In genomic region chr9:43959541-43959940, GRCm38 (mm10) we compare ENCODE assay signal across 8 mouse cellular contexts.
A peak's percentile ranks its signal among the peaks of the same experiment; 100 is the strongest.
DNase-seq lines count a peak whose midpoint lies in the region; ATAC-seq and TF ChIP-seq lines count a peak whose summit lies in the region.

No protein-coding gene starts in this region.

- WGBS in heart, embryonic 10.5 days = 17% methylated on average over 9 of the region's 9 CpGs
- 23% methylated on average over 9 of the region's 9 CpGs for WGBS in heart, embryonic 11.5 days (ENCODE audit: insufficient replicate concordance)
- 24% methylated on average over 9 of the region's 9 CpGs for WGBS in thymus, adult 2 months

- H3K4me2 ChIP-seq in heart, embryonic 11.5 days = no peak overlapping the region

- TF ChIP-seq POLR2A in thymus, adult 2 months (IDR thresholded peaks at IDR 0.05; ENCODE audit: control insufficient read depth, extremely low read depth, insufficient read depth, low read length, poor library complexity) = no peak

- H3K4me3 ChIP-seq in heart, embryonic 10.5 days = no peak overlapping the region
- H3K4me3 ChIP-seq in heart, embryonic 11.5 days (ENCODE audit: low read depth, low read length) = no peak overlapping the region
- no peak overlapping the region for H3K4me3 ChIP-seq in thymus, adult 2 months (ENCODE audit: control insufficient read depth, insufficient read depth, low read length)

- 0 out of 2 replicates have a peak, but pooled peaks cover 42% of the 10 kb centered on the region for H3K27me3 ChIP-seq in heart, embryonic 10.5 days (ENCODE audit: insufficient read depth, poor library complexity, severe bottlenecking)
- H3K27me3 ChIP-seq in heart, embryonic 11.5 days (ENCODE audit: control insufficient read depth, insufficient read depth, low read length) = peaks cover 8% of the 10 kb centered on the region; the same call in 1 of the 2 replicates
- H3K27me3 ChIP-seq in thymus, adult 2 months (ENCODE audit: control insufficient read depth, insufficient read depth, low read length) = no peaks in the 10 kb centered on the region

- no peak overlapping the region for H3K9ac ChIP-seq in heart, embryonic 11.5 days (ENCODE audit: low read depth, low read length)

- ATAC-seq in heart, embryonic 11.5 days (replicated peaks; ENCODE audit: insufficient number of reproducible peaks, low FRiP score, low TSS enrichment) = no peak
- ATAC-seq in granulocyte monocyte progenitor cell, adult 5-6 weeks (replicated peaks; ENCODE audit: poor library complexity, severe bottlenecking) = peak; percentile 58
- ATAC-seq in erythroid progenitor cell, adult 5-6 weeks (replicated peaks; ENCODE audit: low FRiP score, poor library complexity, severe bottlenecking) = no peak

- no peak overlapping the region for H3K27ac ChIP-seq in heart, embryonic 10.5 days
- H3K27ac ChIP-seq in heart, embryonic 11.5 days (ENCODE audit: low read depth, low read length) = no peak overlapping the region
- H3K27ac ChIP-seq in thymus, adult 2 months (ENCODE audit: control insufficient read depth, insufficient read depth, low read length) = no peak overlapping the region

- H3K36me3 ChIP-seq in heart, embryonic 10.5 days = no peaks in the 10 kb centered on the region
- H3K36me3 ChIP-seq in heart, embryonic 11.5 days (ENCODE audit: control insufficient read depth, insufficient read depth, low read length) = no peaks in the 10 kb centered on the region
- no peaks in the 10 kb centered on the region for H3K36me3 ChIP-seq in thymus, adult 2 months (ENCODE audit: control insufficient read depth, insufficient read depth, low read length)

- peak; percentile 86 for DNase-seq in heart, embryonic 10.5 days (ENCODE audit: low spot score)
- DNase-seq in thymus, adult 2 months = peak; percentile 40
- no peak for DNase-seq in thymus, adult 18-20 months
- peak; percentile 80 for DNase-seq in retina, postnatal 1 day
- DNase-seq in frontal cortex, adult 2 months (ENCODE audit: extremely low spot score in 1 of 2, low spot score in 1 of 2) = no peak

- no peak for TF ChIP-seq CTCF in thymus, adult 2 months (IDR thresholded peaks at IDR 0.05; ENCODE audit: borderline replicate concordance, control insufficient read depth, extremely low read depth, insufficient read depth, low read length, poor library complexity)

- no peaks in the 10 kb centered on the region for H3K4me1 ChIP-seq in heart, embryonic 10.5 days
- H3K4me1 ChIP-seq in heart, embryonic 11.5 days (ENCODE audit: control insufficient read depth, insufficient read depth, low read length) = no peaks in the 10 kb centered on the region
- no peaks in the 10 kb centered on the region for H3K4me1 ChIP-seq in thymus, adult 2 months (replicated peaks; ENCODE audit: control insufficient read depth, insufficient read depth, low read length)

- H3K9me3 ChIP-seq in heart, embryonic 10.5 days = no peaks in the 10 kb centered on the region
- H3K9me3 ChIP-seq in heart, embryonic 11.5 days (replicated peaks; ENCODE audit: control insufficient read depth, low read length) = no peaks in the 10 kb centered on the region

Comparison
In these comparisons a context has a peak if more than half of its experiments do, and no peak if none do; other contexts are left out.
1. DNase-seq: peak in heart, embryonic 10.5 days (single experiment), thymus, adult 2 months (single experiment) and retina, postnatal 1 day (single experiment); none in thymus, adult 18-20 months (0 of 2) and frontal cortex, adult 2 months (0 of 2).